ENCODE assay signal across 13 mouse cellular contexts in genomic region chr10:128728059-128728458, GRCm38 (mm10). TPM values are rescaled to one million over a fixed set of nuclear protein-coding genes. Genes with fewer than 3 reads are reported as not detected.
"Had no signal": no experiment of that assay in that cellular context is flagged by ENCODE, and none has a peak within 500 bp of the region (broad histone marks: within the 10 kb centered on the region; RNA-seq: fewer than 3 reads in every experiment).

No protein-coding gene starts in this region.

- DNase-seq: retina, postnatal 1 day; right cerebral cortex, adult 18-20 months; right cerebral cortex, postnatal 14 days; right cerebral cortex, postnatal 25 days; right cerebral cortex, postnatal 4 days; spleen, adult 18-20 months; thymus, adult 18-20 months; thymus, adult 2 months; thymus, postnatal 14 days; thymus, postnatal 25 days; thymus, postnatal 36 days; thymus, postnatal 4 days had no signal

RNA-seq across cellular contexts. Expression of gene Pmel, which starts 24.1 kb away (rescaled TPM):
- total RNA-seq: neutrophil, adult 5-6 weeks had no signal
